Mouse (Mus musculus): ENCODE data around the gene Usp25. TPM values are rescaled to one million over a fixed set of nuclear protein-coding genes. Genes with fewer than 3 reads are reported as not detected.

The Usp25 gene
- 19.2 and 21.8 TPM in 2 replicates for polyA plus RNA-seq (2015; fragmentation: Nextera tagmentation; extraction: Ambion mirVana)

DNA sequence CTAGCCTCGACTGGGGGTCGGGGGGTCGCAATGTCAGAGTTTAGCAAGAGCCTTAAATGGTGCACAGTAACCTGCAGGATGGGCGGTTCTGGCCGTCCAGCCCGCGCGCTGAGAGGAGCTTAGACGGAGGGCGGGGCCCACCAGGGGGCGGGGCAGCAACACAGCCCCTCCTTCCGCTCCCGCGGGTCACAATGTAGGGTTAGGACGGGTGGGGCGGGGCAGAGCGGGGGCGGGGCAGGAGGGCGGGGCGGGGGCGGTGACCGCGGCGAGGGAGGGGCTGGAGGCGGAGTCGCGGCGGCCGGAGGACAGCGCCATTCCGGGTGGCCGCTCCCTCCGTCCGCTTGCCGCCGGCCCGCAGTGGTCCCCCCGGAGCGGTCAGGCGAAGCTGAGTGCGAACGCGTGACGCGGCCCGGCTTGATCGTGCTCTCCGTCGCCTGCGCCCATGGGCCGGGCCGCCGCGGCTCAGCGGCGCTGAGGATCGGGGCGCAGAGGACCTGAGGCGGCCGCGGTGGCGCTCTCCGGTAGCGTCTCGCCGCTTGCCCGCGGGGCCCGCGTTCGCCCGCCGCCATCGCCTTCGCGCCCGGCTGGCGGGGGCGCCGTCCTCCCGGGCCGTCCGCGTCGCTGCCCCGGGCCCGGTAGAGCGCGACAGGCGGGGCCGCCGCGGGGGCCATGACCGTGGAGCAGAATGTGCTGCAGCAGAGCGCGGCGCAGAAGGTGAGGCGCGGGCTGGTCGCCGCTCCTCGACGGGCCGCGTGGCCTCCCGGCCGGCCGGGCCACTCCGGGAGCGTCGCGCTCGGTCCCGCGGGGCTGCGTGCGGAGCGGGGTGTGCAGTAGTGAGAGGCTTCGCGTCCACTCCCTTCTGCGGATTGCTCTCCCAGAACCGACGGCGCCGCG is at the start of gene Usp25:
TSS of gene Usp25 (plus strand) at position 280 of the 894 bp plus-strand sequence.
- Histone ChIP-seq H3K4me2 (replicated peaks; ENCODE audit: low read depth, low read length) (peak within 1 kb of the TSS; percentile 59), H3K36me3 (ENCODE audit: insufficient read depth, low read length) (no peaks in the 10 kb centered on the region), H3K4me3 (ENCODE audit: low read depth, low read length) (peak within 1 kb of the TSS; percentile 80), H3K27me3 (replicated peaks; ENCODE audit: insufficient read depth, low read length) (no peaks in the 10 kb centered on the region), H3K27ac (ENCODE audit: low read length) (peak within 1 kb of the TSS; percentile 97), H3K9me3 (ENCODE audit: low read length) (no peaks in the 10 kb centered on the region), H3K9ac (replicated peaks; ENCODE audit: low read depth) (peak within 1 kb of the TSS; percentile 86), H3K4me1 (ENCODE audit: insufficient read depth, low read depth, low read length) (peaks cover 6% of the 10 kb centered on the region; the same call in 1 of the 2 replicates)
- DNase-seq (ENCODE audit: low spot score) (peak; percentile 94), ATAC-seq (peak; percentile 95)
- WGBS = under 1% methylated on average over 64 of the region's 126 CpGs
- TF ChIP-seq EP300 (IDR thresholded peaks at IDR 0.05) (no peak), CTCF (IDR thresholded peaks at IDR 0.05) (no peak)

DNA sequence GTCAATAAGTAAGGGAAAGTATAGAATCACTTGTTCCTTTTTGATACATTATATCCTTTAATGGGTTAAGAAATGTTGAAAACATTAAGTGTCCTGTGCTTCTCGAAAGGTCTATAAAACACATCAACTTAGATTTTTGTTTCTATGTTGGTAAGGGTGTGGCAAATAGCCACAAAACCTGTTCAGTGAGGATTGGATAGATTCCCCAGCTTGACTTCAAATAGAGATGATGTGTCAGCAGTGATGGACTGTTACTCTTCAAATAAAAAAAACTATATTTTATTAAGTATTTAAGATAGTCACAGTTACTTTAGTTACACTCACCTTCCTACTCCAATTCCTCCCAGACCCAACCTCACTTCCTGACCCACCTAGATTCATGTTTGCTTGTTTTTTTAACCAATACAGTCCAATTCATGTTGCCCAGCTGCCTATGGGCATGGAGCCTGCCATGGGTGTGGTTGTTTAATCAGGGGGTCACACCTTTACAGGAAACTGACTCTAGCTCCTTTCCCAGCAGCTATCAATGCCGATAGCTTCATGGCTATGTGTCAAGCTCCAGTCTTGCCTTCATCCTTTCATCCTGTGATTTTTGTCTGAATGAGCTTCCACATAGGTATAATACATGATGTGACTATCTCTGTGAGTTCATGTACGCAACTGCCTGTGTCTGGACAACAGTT is 45.8 kb upstream of the Usp25 start:
- no peak for TF ChIP-seq CTCF (IDR thresholded peaks at IDR 0.05)
- no peak for TF ChIP-seq EP300 (IDR thresholded peaks at IDR 0.05)
- WGBS = 86% methylated on average over 3 of the region's 3 CpGs

DNA sequence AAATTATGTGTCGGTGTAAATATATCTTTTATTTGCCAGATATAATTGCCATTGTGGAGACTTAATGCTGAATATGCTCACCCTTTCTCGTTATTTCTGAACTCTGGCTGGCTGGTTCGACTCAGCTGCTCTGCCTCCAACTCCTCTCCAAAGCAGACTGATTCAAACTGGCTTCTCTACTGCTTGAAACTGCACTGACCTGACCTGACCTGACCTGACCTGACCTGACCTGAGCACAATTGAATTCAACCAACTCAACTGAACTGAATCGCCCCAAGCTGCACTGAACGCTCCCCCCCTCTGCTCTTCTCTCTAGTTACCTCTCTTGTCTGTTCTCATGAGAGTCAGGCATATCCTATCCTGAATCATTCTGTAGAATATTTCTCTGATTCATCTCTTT is 42.3 kb upstream of the Usp25 start:
- TF ChIP-seq EP300 (IDR thresholded peaks at IDR 0.05) = no peak
- TF ChIP-seq CTCF (IDR thresholded peaks at IDR 0.05) = no peak
- no peaks in the 10 kb centered on the region for H3K36me3 ChIP-seq (ENCODE audit: insufficient read depth, low read length)
- no peak for DNase-seq (ENCODE audit: low spot score)
- H3K9ac ChIP-seq (replicated peaks; ENCODE audit: low read depth) = no peak overlapping the region
- H3K4me3 ChIP-seq (ENCODE audit: low read depth, low read length) = no peak overlapping the region
- no peaks in the 10 kb centered on the region for H3K4me1 ChIP-seq (ENCODE audit: insufficient read depth, low read depth, low read length)
- H3K27ac ChIP-seq (ENCODE audit: low read length) = no peak overlapping the region
- no peaks in the 10 kb centered on the region for H3K9me3 ChIP-seq (ENCODE audit: low read length)
- H3K4me2 ChIP-seq (replicated peaks; ENCODE audit: low read depth, low read length) = no peak overlapping the region
- H3K27me3 ChIP-seq (replicated peaks; ENCODE audit: insufficient read depth, low read length) = no peaks in the 10 kb centered on the region
- 48% methylated on average over 5 of the region's 5 CpGs for WGBS
- no peak for ATAC-seq

More for the DNA sequence above, 45.8 kb upstream of the Usp25 start:
- Histone ChIP-seq H3K4me3 (ENCODE audit: low read depth, low read length) (no peak overlapping the region), H3K4me2 (replicated peaks; ENCODE audit: low read depth, low read length) (no peak overlapping the region), H3K4me1 (ENCODE audit: insufficient read depth, low read depth, low read length) (no peaks in the 10 kb centered on the region), H3K9ac (replicated peaks; ENCODE audit: low read depth) (no peak overlapping the region), H3K9me3 (ENCODE audit: low read length) (no peaks in the 10 kb centered on the region), H3K27me3 (replicated peaks; ENCODE audit: insufficient read depth, low read length) (no peaks in the 10 kb centered on the region), H3K36me3 (ENCODE audit: insufficient read depth, low read length) (no peaks in the 10 kb centered on the region), H3K27ac (ENCODE audit: low read length) (no peak overlapping the region)
- ATAC-seq (no peak), DNase-seq (ENCODE audit: low spot score) (no peak)

DNA sequence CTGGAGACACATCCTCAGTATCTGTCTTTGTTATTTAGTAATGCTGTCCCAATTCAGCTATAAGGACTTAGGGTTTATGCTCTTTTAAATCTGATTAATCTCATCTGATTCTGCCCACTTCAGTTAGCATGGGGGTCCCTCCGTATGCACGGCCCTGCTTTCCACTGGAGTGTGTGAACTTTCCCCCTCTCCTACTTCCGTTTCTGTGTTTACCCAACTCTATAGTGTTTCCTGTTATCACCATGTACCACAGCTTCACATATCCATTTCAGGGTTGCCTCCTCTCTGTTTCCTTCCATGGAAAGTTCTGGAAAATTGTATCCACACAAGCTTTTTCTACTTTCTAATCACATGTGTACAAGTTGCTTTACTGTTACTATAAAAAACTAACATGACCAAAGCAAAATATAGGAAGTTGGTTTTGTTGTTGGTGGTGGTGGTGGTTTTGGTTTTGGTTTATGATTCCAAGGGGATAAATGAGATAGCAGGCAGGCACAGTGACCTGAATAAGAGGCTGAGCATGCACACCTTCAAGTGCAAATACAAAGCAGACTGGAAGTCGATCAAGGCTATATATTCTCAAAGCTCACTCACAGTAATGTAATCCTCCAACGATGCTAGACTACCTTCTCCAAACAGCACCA is 36.6 kb upstream of the Usp25 start:
- Histone ChIP-seq H3K4me3 (ENCODE audit: low read depth, low read length) (no peak overlapping the region), H3K4me2 (replicated peaks; ENCODE audit: low read depth, low read length) (no peak overlapping the region), H3K27ac (ENCODE audit: low read length) (no peak overlapping the region), H3K36me3 (ENCODE audit: insufficient read depth, low read length) (no peaks in the 10 kb centered on the region), H3K9ac (replicated peaks; ENCODE audit: low read depth) (no peak overlapping the region), H3K4me1 (ENCODE audit: insufficient read depth, low read depth, low read length) (no peaks in the 10 kb centered on the region), H3K9me3 (ENCODE audit: low read length) (no peaks in the 10 kb centered on the region), H3K27me3 (replicated peaks; ENCODE audit: insufficient read depth, low read length) (no peaks in the 10 kb centered on the region)
- DNase-seq (ENCODE audit: low spot score) = no peak
- no peak for ATAC-seq
- 42% methylated on average over 5 of the region's 5 CpGs for WGBS
- TF ChIP-seq CTCF (IDR thresholded peaks at IDR 0.05) (no peak), EP300 (IDR thresholded peaks at IDR 0.05) (no peak)

DNA sequence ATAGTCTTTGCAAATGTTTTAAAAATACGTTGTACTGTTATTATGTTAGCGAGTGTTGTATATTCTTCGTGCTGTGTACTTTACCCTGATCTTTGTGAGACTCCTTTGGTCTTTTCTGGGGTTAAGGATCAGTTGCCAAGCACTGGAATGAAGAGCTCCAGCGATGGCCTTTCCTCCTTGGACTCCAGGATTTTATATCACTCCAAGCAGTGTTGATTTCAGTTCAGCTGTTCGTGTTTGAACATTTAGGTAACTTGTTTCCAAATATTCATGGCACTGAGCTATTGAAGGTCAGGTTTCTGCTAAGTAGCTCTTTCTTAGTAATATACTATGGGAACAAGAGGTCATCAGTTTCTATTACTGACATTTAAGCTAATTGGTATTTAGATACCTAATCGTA is 29.8 kb upstream of the Usp25 start:
- DNase-seq (ENCODE audit: low spot score) (no peak), ATAC-seq (no peak)
- H3K27ac ChIP-seq (ENCODE audit: low read length) = no peak overlapping the region
- WGBS = 73% methylated on average over 6 of the region's 6 CpGs
- H3K4me1 ChIP-seq (ENCODE audit: insufficient read depth, low read depth, low read length) = no peaks in the 10 kb centered on the region
- H3K36me3 ChIP-seq (ENCODE audit: insufficient read depth, low read length) = no peaks in the 10 kb centered on the region
- no peak overlapping the region for H3K4me3 ChIP-seq (ENCODE audit: low read depth, low read length)
- no peak for TF ChIP-seq EP300 (IDR thresholded peaks at IDR 0.05)
- TF ChIP-seq CTCF (IDR thresholded peaks at IDR 0.05) = no peak
- no peaks in the 10 kb centered on the region for H3K9me3 ChIP-seq (ENCODE audit: low read length)
- no peaks in the 10 kb centered on the region for H3K27me3 ChIP-seq (replicated peaks; ENCODE audit: insufficient read depth, low read length)
- no peak overlapping the region for H3K9ac ChIP-seq (replicated peaks; ENCODE audit: low read depth)
- no peak overlapping the region for H3K4me2 ChIP-seq (replicated peaks; ENCODE audit: low read depth, low read length)

DNA sequence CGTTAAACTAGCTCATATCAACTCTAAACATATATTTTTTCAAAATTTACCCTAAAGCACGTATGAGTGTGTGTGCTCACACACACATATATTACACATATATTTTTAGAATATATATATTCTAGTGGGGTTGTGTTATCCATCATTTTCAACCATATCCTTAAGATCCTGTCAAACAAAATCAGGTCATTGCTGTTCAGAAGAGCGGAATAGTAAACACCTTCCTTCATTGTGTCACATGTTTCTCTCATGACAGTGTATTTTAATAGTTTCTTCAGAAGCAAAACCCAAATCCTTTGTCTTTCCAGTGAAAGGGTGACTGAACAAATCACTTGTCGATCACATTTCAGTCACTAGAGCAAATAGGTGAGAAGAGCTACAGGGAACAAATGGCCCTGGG is 25.8 kb upstream of the Usp25 start:
- H3K36me3 ChIP-seq (ENCODE audit: insufficient read depth, low read length) = no peaks in the 10 kb centered on the region
- no peaks in the 10 kb centered on the region for H3K4me1 ChIP-seq (ENCODE audit: insufficient read depth, low read depth, low read length)
- H3K27ac ChIP-seq (ENCODE audit: low read length) = no peak overlapping the region
- no peak for TF ChIP-seq EP300 (IDR thresholded peaks at IDR 0.05)
- TF ChIP-seq CTCF (IDR thresholded peaks at IDR 0.05) = no peak
- WGBS = 81% methylated on average over 4 of the region's 4 CpGs
- H3K27me3 ChIP-seq (replicated peaks; ENCODE audit: insufficient read depth, low read length) = no peaks in the 10 kb centered on the region
- no peak for ATAC-seq
- no peak overlapping the region for H3K4me2 ChIP-seq (replicated peaks; ENCODE audit: low read depth, low read length)
- no peaks in the 10 kb centered on the region for H3K9me3 ChIP-seq (ENCODE audit: low read length)
- no peak for DNase-seq (ENCODE audit: low spot score)
- no peak overlapping the region for H3K4me3 ChIP-seq (ENCODE audit: low read depth, low read length)
- no peak overlapping the region for H3K9ac ChIP-seq (replicated peaks; ENCODE audit: low read depth)
